Mouse (Mus musculus): ENCODE measurements around the gene Tead4. TPM values are rescaled to one million over a fixed set of nuclear protein-coding genes. Genes with fewer than 3 reads are reported as not detected.

Tead4 gene
- polyA plus RNA-seq, 1 experiment from 2014 or later: 2.3 TPM

DNA sequence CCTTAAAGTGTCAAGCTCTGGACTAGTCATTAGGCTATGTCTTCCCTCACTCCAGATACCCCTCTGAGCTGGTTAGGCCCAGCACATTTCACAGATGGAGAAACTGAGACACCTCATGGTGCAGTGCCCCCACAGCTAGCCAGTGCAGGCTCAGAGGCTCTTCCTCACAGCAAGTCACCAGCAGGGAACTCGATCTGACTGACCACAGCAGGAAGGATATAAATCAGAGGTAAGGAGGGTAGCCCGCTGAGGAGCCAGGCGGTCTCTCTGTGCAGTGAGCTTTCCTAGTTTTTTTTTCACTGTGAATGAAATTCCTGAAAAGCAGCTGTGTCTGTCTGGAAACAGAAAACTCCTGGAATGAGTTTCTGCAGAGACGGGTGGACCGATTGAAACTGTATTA lies 21.0 kb downstream of the Tead4 start:
- 0 out of 2 replicates have a peak, but pooled peaks cover 3% of the 10 kb centered on the region for H3K4me1 ChIP-seq (ENCODE audit: control insufficient read depth, insufficient read depth, low read length)
- H3K36me3 ChIP-seq (ENCODE audit: control insufficient read depth, insufficient read depth, low read length): no peaks in the 10 kb centered on the region
- no peak for ATAC-seq (replicated peaks; ENCODE audit: insufficient number of reproducible peaks, low FRiP score, low TSS enrichment)
- no peak overlapping the region for H3K9ac ChIP-seq (ENCODE audit: low read depth, low read length)
- H3K4me2 ChIP-seq: no peak overlapping the region
- H3K4me3 ChIP-seq (ENCODE audit: low read depth, low read length): no peak overlapping the region
- no peaks in the 10 kb centered on the region for H3K9me3 ChIP-seq (replicated peaks; ENCODE audit: control insufficient read depth, low read length)
- H3K27me3 ChIP-seq (ENCODE audit: control insufficient read depth, insufficient read depth, low read length): no peaks in the 10 kb centered on the region
- H3K27ac ChIP-seq (ENCODE audit: low read depth, low read length): no peak overlapping the region
- WGBS (ENCODE audit: insufficient replicate concordance): 47% methylated on average over 5 of the region's 5 CpGs

GRCm38 (mm10) chr6:128279099-128279498 lies 21.5 kb downstream of the Tead4 start:
- 0 out of 2 replicates have a peak, but pooled peaks cover 3% of the 10 kb centered on the region for H3K4me1 ChIP-seq (ENCODE audit: control insufficient read depth, insufficient read depth, low read length)
- H3K4me3 ChIP-seq (ENCODE audit: low read depth, low read length): no peak overlapping the region
- 57% methylated on average over 4 of the region's 4 CpGs for WGBS (ENCODE audit: insufficient replicate concordance)
- H3K27ac ChIP-seq (ENCODE audit: low read depth, low read length): no peak overlapping the region
- no peak overlapping the region for H3K9ac ChIP-seq (ENCODE audit: low read depth, low read length)
- no peak overlapping the region for H3K4me2 ChIP-seq
- no peaks in the 10 kb centered on the region for H3K27me3 ChIP-seq (ENCODE audit: control insufficient read depth, insufficient read depth, low read length)
- H3K36me3 ChIP-seq (ENCODE audit: control insufficient read depth, insufficient read depth, low read length): no peaks in the 10 kb centered on the region
- no peaks in the 10 kb centered on the region for H3K9me3 ChIP-seq (replicated peaks; ENCODE audit: control insufficient read depth, low read length)
- no peak for ATAC-seq (replicated peaks; ENCODE audit: insufficient number of reproducible peaks, low FRiP score, low TSS enrichment)

DNA sequence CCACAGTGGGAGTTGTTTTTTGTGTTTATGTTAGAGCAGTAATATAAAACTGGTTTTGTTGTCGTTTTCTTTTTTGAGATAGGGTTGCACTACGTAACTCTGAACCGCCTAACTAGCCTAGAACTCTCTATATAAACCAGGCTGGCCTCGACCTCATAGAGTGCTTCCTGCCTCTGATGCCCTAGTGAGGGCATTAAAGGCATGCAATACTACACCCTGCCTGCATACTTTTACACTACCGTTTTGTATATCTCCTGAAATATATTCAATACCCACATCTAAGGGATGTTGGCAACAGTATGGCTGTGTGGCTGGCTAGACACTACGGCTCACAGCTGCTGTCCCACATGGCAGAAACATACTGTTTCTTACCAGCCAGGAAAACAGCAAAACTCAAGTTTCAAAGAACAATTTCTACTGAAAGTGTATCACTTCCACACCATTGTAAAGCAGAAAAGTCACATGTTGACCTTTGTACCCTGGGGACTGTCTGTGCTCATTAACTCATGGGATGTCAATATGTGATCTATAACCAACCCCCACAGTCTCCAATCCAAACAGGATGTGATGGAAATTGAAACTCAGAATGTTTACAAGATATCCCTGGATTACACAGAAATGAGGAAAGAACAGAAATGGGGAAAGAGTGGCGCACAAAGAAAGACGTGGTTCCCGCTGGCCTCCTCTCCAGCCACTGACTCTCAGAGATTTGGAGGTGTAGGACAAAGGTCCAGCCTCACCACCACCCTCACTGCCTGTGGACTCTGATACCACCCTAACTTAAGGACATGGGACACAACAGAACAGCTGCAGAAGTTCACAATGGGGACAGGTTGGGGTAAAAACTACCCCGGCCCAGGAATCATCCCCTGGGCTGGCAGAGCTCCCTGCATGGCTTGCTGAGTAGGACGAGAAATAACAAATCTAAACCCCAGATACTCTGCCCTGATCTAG lies 23.2 kb downstream of the Tead4 start:
- Histone ChIP-seq H3K4me3 (ENCODE audit: low read depth, low read length) (no peak overlapping the region), H3K4me2 (no peak overlapping the region), H3K9ac (ENCODE audit: low read depth, low read length) (no peak overlapping the region), H3K9me3 (replicated peaks; ENCODE audit: control insufficient read depth, low read length) (no peaks in the 10 kb centered on the region), H3K36me3 (ENCODE audit: control insufficient read depth, insufficient read depth, low read length) (no peaks in the 10 kb centered on the region), H3K27me3 (ENCODE audit: control insufficient read depth, insufficient read depth, low read length) (no peaks in the 10 kb centered on the region), H3K4me1 (ENCODE audit: control insufficient read depth, insufficient read depth, low read length) (0 out of 2 replicates have a peak, but pooled peaks cover 3% of the 10 kb centered on the region), H3K27ac (ENCODE audit: low read depth, low read length) (no peak overlapping the region)
- WGBS (ENCODE audit: insufficient replicate concordance): 80% methylated on average over 11 of the region's 11 CpGs
- ATAC-seq (replicated peaks; ENCODE audit: insufficient number of reproducible peaks, low FRiP score, low TSS enrichment): no peak

- no peak overlapping the region for H3K27ac ChIP-seq (ENCODE audit: low read depth, low read length)
- no peaks in the 10 kb centered on the region for H3K27me3 ChIP-seq (ENCODE audit: control insufficient read depth, insufficient read depth, low read length)
- 0 out of 2 replicates have a peak, but pooled peaks cover 3% of the 10 kb centered on the region for H3K4me1 ChIP-seq (ENCODE audit: control insufficient read depth, insufficient read depth, low read length)
- no peak overlapping the region for H3K4me3 ChIP-seq (ENCODE audit: low read depth, low read length)
- H3K36me3 ChIP-seq (ENCODE audit: control insufficient read depth, insufficient read depth, low read length): no peaks in the 10 kb centered on the region
- ATAC-seq (replicated peaks; ENCODE audit: insufficient number of reproducible peaks, low FRiP score, low TSS enrichment): no peak
- no peak overlapping the region for H3K9ac ChIP-seq (ENCODE audit: low read depth, low read length)
- no peaks in the 10 kb centered on the region for H3K9me3 ChIP-seq (replicated peaks; ENCODE audit: control insufficient read depth, low read length)
- 89% methylated on average over 6 of the region's 6 CpGs for WGBS (ENCODE audit: insufficient replicate concordance)
- H3K4me2 ChIP-seq: no peak overlapping the region
These were observed 24.3 kb downstream of the Tead4 start for GRCm38 (mm10) chr6:128276349-128276748.

DNA sequence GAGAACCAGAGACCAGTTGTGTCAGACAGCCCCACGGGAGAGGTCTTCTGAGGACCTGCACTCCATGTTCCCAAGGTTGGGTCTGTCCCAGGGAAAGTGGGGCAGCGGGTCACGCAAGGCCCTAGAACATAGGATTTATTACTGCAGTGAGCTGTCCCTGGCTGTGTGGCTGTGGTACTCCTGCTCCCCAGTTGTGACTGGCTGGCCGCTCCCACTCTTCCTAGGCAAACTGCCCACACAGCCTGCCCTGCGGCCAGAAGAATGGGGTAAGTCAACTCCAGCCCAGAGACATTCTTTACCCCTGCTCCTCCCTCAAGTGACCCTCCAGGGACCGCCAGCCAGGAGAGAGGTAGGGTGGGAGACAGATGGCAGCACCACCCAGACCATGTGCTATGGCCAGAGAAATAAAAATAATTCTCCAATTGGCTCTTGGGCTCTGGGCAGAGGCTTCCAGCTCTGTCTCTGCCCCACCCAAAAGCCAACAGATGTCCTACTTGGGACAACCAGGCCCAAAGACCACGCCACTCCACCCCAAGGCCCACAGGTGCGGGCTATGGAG lies 25.0 kb downstream of the Tead4 start:
- H3K4me3 ChIP-seq (ENCODE audit: low read depth, low read length): no peak overlapping the region
- H3K9ac ChIP-seq (ENCODE audit: low read depth, low read length): no peak overlapping the region
- no peaks in the 10 kb centered on the region for H3K9me3 ChIP-seq (replicated peaks; ENCODE audit: control insufficient read depth, low read length)
- no peak for ATAC-seq (replicated peaks; ENCODE audit: insufficient number of reproducible peaks, low FRiP score, low TSS enrichment)
- H3K4me2 ChIP-seq: no peak overlapping the region
- 0 out of 2 replicates have a peak, but pooled peaks cover under 1% of the 10 kb centered on the region for H3K4me1 ChIP-seq (ENCODE audit: control insufficient read depth, insufficient read depth, low read length)
- no peaks in the 10 kb centered on the region for H3K27me3 ChIP-seq (ENCODE audit: control insufficient read depth, insufficient read depth, low read length)
- H3K36me3 ChIP-seq (ENCODE audit: control insufficient read depth, insufficient read depth, low read length): no peaks in the 10 kb centered on the region
- 79% methylated on average over 8 of the region's 8 CpGs for whole genome bisulfite sequencing (ENCODE audit: insufficient replicate concordance)
- no peak overlapping the region for H3K27ac ChIP-seq (ENCODE audit: low read depth, low read length)

- 74% methylated on average over 1 of the region's 1 CpGs for WGBS (ENCODE audit: insufficient replicate concordance)
- Histone ChIP-seq H3K4me1 (ENCODE audit: control insufficient read depth, insufficient read depth, low read length) (no peaks in the 10 kb centered on the region), H3K4me3 (ENCODE audit: low read depth, low read length) (no peak overlapping the region)
These were observed 27.1 kb downstream of the Tead4 start for GRCm38 (mm10) chr6:128273507-128273906.

GRCm38 (mm10) chr6:128272754-128273153 lies 27.9 kb downstream of the Tead4 start:
- no peak overlapping the region for H3K4me2 ChIP-seq
- no peaks in the 10 kb centered on the region for H3K4me1 ChIP-seq (ENCODE audit: control insufficient read depth, insufficient read depth, low read length)
- H3K4me3 ChIP-seq (ENCODE audit: low read depth, low read length): no peak overlapping the region
- no peak overlapping the region for H3K9ac ChIP-seq (ENCODE audit: low read depth, low read length)
- no peak for ATAC-seq (replicated peaks; ENCODE audit: insufficient number of reproducible peaks, low FRiP score, low TSS enrichment)
- 92% methylated on average over 17 of the region's 17 CpGs for WGBS (ENCODE audit: insufficient replicate concordance)
- H3K27ac ChIP-seq (ENCODE audit: low read depth, low read length): no peak overlapping the region
- H3K36me3 ChIP-seq (ENCODE audit: control insufficient read depth, insufficient read depth, low read length): no peaks in the 10 kb centered on the region; the same call in 1 of the 2 replicates
- H3K9me3 ChIP-seq (replicated peaks; ENCODE audit: control insufficient read depth, low read length): no peaks in the 10 kb centered on the region
- no peaks in the 10 kb centered on the region for H3K27me3 ChIP-seq (ENCODE audit: control insufficient read depth, insufficient read depth, low read length)

More at GRCm38 (mm10) chr6:128273507-128273906, 27.1 kb downstream of the Tead4 start:
- ATAC-seq (replicated peaks; ENCODE audit: insufficient number of reproducible peaks, low FRiP score, low TSS enrichment): no peak
- H3K27ac ChIP-seq (ENCODE audit: low read depth, low read length): no peak overlapping the region
- no peaks in the 10 kb centered on the region for H3K9me3 ChIP-seq (replicated peaks; ENCODE audit: control insufficient read depth, low read length)
- no peaks in the 10 kb centered on the region for H3K36me3 ChIP-seq (ENCODE audit: control insufficient read depth, insufficient read depth, low read length)
- H3K4me2 ChIP-seq: no peak overlapping the region
- no peak overlapping the region for H3K9ac ChIP-seq (ENCODE audit: low read depth, low read length)
- H3K27me3 ChIP-seq (ENCODE audit: control insufficient read depth, insufficient read depth, low read length): no peaks in the 10 kb centered on the region

- Histone ChIP-seq H3K4me2 (no peak overlapping the region), H3K9me3 (replicated peaks; ENCODE audit: control insufficient read depth, low read length) (no peaks in the 10 kb centered on the region), H3K9ac (ENCODE audit: low read depth, low read length) (no peak overlapping the region), H3K4me3 (ENCODE audit: low read depth, low read length) (no peak overlapping the region), H3K4me1 (ENCODE audit: control insufficient read depth, insufficient read depth, low read length) (no peaks in the 10 kb centered on the region), H3K27me3 (ENCODE audit: control insufficient read depth, insufficient read depth, low read length) (no peaks in the 10 kb centered on the region), H3K27ac (ENCODE audit: low read depth, low read length) (no peak overlapping the region), H3K36me3 (ENCODE audit: control insufficient read depth, insufficient read depth, low read length) (no peaks in the 10 kb centered on the region; the same call in 1 of the 2 replicates)
- no peak for ATAC-seq (replicated peaks; ENCODE audit: insufficient number of reproducible peaks, low FRiP score, low TSS enrichment)
- 73% methylated on average over 4 of the region's 4 CpGs for WGBS (ENCODE audit: insufficient replicate concordance)
These were observed 30.8 kb downstream of the Tead4 start for GRCm38 (mm10) chr6:128269850-128270249.

Data from heart, embryonic 11.5 days (tissue).